Mouse (Mus musculus) neural tube, embryonic 12.5 days (tissue): ENCODE measurements around the gene G0s2. TPM values are rescaled to one million over a fixed set of nuclear protein-coding genes. Genes with fewer than 3 reads are reported as not detected.
"Not testable (repeated sequence)": the region's sequence is repeated elsewhere in the genome, so short reads cannot be mapped to it uniquely, and the experiment has no call there.

Experiments
- ATAC-seq: fragments of 200-750 bp; cut with Nextera tagmentation; 2 replicates; pipeline ENCODE4 v1.8.0; 2017; ENCODE audit warnings: low read depth, mild to moderate bottlenecking, moderate TSS enrichment, moderate library complexity; ENCODE audit not compliant: low FRiP score
- H3K27ac ChIP-seq: fragments of 300-500 bp; sonication (generic); 2 replicates; pipeline ENCODE4 v1.5.1; 2016
- H3K27me3 ChIP-seq: fragments of 300-500 bp; sonication (generic); replicated peaks from 2 replicates; pipeline ENCODE4 v1.6.1; 2016; ENCODE audit warnings: mild to moderate bottlenecking
- H3K36me3 ChIP-seq: fragments of 300-500 bp; sonication (generic); 2 replicates; pipeline ENCODE4 v1.6.1; 2016; ENCODE audit warnings: mild to moderate bottlenecking
- H3K4me1 ChIP-seq: fragments of 300-500 bp; sonication (generic); 2 replicates; pipeline ENCODE4 v1.6.1; 2016
- H3K4me2 ChIP-seq: fragments of 300-500 bp; sonication (generic); replicated peaks from 2 replicates; pipeline ENCODE4 v1.6.1; 2016; ENCODE audit warnings: mild to moderate bottlenecking
- H3K4me3 ChIP-seq: fragments of 300-500 bp; sonication (generic); 2 replicates; pipeline ENCODE4 v1.5.1; 2016
- H3K9ac ChIP-seq: fragments of 300-500 bp; sonication (generic); 2 replicates; pipeline ENCODE4 v1.6.1; 2016; ENCODE audit warnings: mild to moderate bottlenecking
- H3K9me3 ChIP-seq: fragments of 300-500 bp; sonication (generic); 2 replicates; pipeline ENCODE4 v1.6.1; 2016; ENCODE audit warnings: mild to moderate bottlenecking
- WGBS: fragments of 180-500 bp; shearing (Covaris S2); methylation state at CpG from one replicate; pipeline ENCODE4 v1.1.7; 2016; 5-methylcytosine and 5-hydroxymethylcytosine counted together
- polyA plus RNA-seq: library from polyadenylated mRNA; unstranded; fragments of >200 nt; fragmentation: Nextera tagmentation; extraction: Ambion mirVana; gene quantifications from 2 replicates; pipeline ENCODE4 v1.2.1, GENCODE M21; 2016

The G0s2 gene
- polyA plus RNA-seq, 1 experiment from 2014 or later: 8.4 TPM

DNA sequence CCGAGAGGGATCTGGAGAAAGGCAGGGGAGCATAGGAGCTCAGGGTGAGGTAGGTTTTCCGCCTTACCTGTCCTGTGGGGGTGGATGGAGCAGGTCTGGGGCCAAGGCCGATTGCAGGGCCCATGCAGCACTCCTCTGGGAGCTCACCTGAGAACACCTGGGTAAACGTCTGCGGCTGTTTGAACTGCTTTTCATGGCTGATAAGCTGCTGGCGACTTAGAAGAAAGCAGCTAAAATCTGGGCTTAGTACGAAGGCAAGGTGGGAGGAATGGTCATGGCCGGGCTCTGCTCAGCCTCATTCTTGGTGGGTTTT, 29.0 kb upstream of the G0s2 start:
- no peak overlapping the region for H3K4me2 ChIP-seq
- no peak overlapping the region for H3K4me3 ChIP-seq
- H3K9me3 ChIP-seq: no peaks in the 10 kb centered on the region
- 73% methylated on average over 8 of the region's 8 CpGs for WGBS
- H3K27ac ChIP-seq: no peak overlapping the region
- no peak for ATAC-seq
- no peaks in the 10 kb centered on the region for H3K27me3 ChIP-seq
- no peak overlapping the region for H3K9ac ChIP-seq
- peaks cover 8% of the 10 kb centered on the region for H3K4me1 ChIP-seq
- no peaks in the 10 kb centered on the region for H3K36me3 ChIP-seq

- no peak overlapping the region for H3K4me3 ChIP-seq
- no peak overlapping the region for H3K4me2 ChIP-seq
- no peaks in the 10 kb centered on the region for H3K9me3 ChIP-seq
- ATAC-seq: 0 out of 2 replicates have a peak, but pooled peaks have one; percentile 7
- no peak overlapping the region for H3K27ac ChIP-seq
- no peak overlapping the region for H3K9ac ChIP-seq
- no peaks in the 10 kb centered on the region for H3K36me3 ChIP-seq
- WGBS: 77% methylated on average over 6 of the region's 6 CpGs
- no peaks in the 10 kb centered on the region for H3K27me3 ChIP-seq
- H3K4me1 ChIP-seq: peaks cover 8% of the 10 kb centered on the region
These were observed 28.4 kb upstream of the G0s2 start for GRCm38 (mm10) chr1:193301216-193302092.

DNA sequence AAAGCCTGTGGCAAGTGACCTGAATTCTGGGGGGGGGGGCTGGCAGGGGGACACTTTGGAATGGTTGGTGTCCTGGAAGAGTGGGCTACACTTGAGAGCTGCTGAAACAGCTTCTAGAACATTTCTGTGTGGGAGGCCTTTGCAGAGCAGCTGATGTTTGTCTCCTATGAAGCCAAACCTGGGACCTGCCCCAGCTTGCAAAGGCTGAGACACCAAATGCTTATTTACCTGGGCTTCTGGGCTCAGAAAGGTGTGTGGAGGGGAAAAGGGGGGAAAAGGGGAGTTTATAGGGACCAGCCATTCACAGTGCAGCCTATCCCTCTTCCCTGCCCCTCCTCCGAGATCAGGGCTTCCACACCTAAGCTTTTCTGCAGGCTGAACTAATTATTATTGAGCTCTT, 27.0 kb upstream of the G0s2 start:
- H3K9me3 ChIP-seq: no peaks in the 10 kb centered on the region
- 50% methylated on average over 1 of the region's 1 CpGs for WGBS
- no peaks in the 10 kb centered on the region for H3K36me3 ChIP-seq
- no peak overlapping the region for H3K27ac ChIP-seq
- no peak overlapping the region for H3K4me3 ChIP-seq
- H3K4me2 ChIP-seq: no peak overlapping the region
- ATAC-seq: no peak
- H3K4me1 ChIP-seq: no peaks in the 10 kb centered on the region
- no peak overlapping the region for H3K9ac ChIP-seq
- no peaks in the 10 kb centered on the region for H3K27me3 ChIP-seq

DNA sequence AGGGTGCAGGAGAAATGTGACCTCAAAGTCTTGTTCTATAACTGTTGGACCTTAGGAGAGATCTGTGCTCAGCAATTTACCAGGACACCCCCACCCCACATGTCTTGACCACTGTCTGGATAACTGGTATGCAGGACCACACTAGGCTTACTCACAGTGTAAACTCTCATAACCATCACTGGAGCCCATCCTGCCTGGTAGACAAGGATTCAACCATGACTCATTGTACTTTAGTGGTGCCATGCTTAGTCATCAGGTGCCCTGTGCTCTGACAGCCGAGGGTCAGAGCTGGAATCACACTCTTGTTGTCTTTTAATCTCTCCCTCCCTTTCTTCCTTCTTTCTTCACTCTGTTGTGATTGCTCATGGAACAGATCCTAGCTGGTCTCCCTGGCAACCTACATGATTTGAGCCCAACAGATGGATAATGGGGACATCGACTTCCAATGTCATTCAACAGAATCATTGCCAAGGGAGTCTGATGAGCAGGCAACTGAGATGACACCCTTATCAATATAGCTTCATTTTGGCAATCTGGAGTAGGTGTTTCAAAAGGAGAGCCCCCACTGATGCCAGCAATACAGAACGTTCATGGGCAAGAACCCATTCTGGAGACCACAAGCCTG, 25.2 kb upstream of the G0s2 start:
- Histone ChIP-seq H3K9ac (no peak overlapping the region), H3K4me3 (no peak overlapping the region), H3K9me3 (no peaks in the 10 kb centered on the region), H3K27me3 (no peaks in the 10 kb centered on the region), H3K27ac (no peak overlapping the region), H3K4me2 (no peak overlapping the region), H3K36me3 (no peaks in the 10 kb centered on the region), H3K4me1 (no peaks in the 10 kb centered on the region)
- ATAC-seq: no peak
- 84% methylated on average over 3 of the region's 3 CpGs for WGBS

DNA sequence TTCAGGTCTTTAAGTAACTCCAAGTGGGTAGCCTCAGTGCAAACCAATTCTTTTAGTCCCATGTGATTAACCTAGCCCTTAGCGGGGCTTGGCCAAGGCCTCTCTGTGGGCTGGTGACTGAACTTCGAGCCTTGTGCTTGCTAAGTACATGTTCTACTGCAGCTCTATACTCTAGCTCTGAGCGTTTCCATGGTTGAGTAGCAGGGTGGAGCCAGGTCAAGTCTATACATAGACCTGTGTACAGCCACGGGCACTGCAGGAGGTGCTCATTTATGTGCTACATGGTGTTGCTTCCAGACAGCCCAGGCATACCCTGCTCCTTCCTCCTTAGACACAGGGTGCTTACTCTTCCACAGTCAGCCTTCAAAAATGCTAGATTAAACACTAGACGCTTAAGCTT, 22.9 kb upstream of the G0s2 start:
- H3K9me3 ChIP-seq: no peaks in the 10 kb centered on the region
- no peak overlapping the region for H3K27ac ChIP-seq
- no peak for ATAC-seq
- H3K9ac ChIP-seq: no peak overlapping the region
- H3K27me3 ChIP-seq: no peaks in the 10 kb centered on the region
- H3K36me3 ChIP-seq: no peaks in the 10 kb centered on the region
- no peak overlapping the region for H3K4me3 ChIP-seq
- WGBS: 88% methylated on average over 5 of the region's 5 CpGs
- H3K4me1 ChIP-seq: no peaks in the 10 kb centered on the region
- H3K4me2 ChIP-seq: no peak overlapping the region

DNA sequence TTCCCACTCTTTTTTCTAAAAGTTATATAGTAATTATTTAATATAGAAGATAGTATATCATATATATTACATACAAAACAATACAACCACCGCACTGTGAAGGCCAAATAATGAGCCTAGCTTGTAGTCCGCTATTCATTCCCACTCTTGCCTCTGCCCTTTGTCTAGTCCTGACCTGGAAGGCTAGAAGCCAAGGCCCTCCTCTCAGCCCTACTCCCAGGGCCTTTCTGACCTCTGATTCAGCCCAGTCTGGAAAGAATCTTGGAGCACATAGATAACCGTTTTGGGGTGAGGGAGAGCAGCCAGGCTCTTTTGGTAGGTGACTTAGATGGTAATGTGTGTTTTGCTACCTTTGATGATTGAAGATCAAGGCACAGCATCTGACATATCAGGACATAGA, 20.9 kb upstream of the G0s2 start:
- Histone ChIP-seq H3K4me3 (no peak overlapping the region), H3K4me1 (no peaks in the 10 kb centered on the region)
- WGBS: 76% methylated on average over 3 of the region's 3 CpGs

GRCm38 (mm10) chr1:193293039-193293438, 20.0 kb upstream of the G0s2 start:
- WGBS: 67% methylated on average over 2 of the region's 2 CpGs

More for the DNA sequence above, 20.9 kb upstream of the G0s2 start:
- Histone ChIP-seq H3K27ac (no peak overlapping the region), H3K4me2 (no peak overlapping the region), H3K36me3 (no peaks in the 10 kb centered on the region), H3K9ac (no peak overlapping the region), H3K27me3 (no peaks in the 10 kb centered on the region), H3K9me3 (no peaks in the 10 kb centered on the region)
- no peak for ATAC-seq

GRCm38 (mm10) chr1:193290686-193291085, 17.7 kb upstream of the G0s2 start:
- ATAC-seq: no peak
- Histone ChIP-seq H3K27ac (no peak overlapping the region), H3K4me1 (no peaks in the 10 kb centered on the region), H3K4me2 (no peak overlapping the region), H3K4me3 (no peak overlapping the region), H3K36me3 (no peaks in the 10 kb centered on the region), H3K27me3 (no peaks in the 10 kb centered on the region), H3K9me3 (no peaks in the 10 kb centered on the region), H3K9ac (no peak overlapping the region)

More at GRCm38 (mm10) chr1:193293039-193293438, 20.0 kb upstream of the G0s2 start:
- ATAC-seq: no peak
- no peaks in the 10 kb centered on the region for H3K36me3 ChIP-seq
- no peaks in the 10 kb centered on the region for H3K4me1 ChIP-seq
- H3K27ac ChIP-seq: no peak overlapping the region
- no peak overlapping the region for H3K9ac ChIP-seq
- H3K4me2 ChIP-seq: no peak overlapping the region
- H3K9me3 ChIP-seq: no peaks in the 10 kb centered on the region
- H3K4me3 ChIP-seq: no peak overlapping the region
- no peaks in the 10 kb centered on the region for H3K27me3 ChIP-seq

GRCm38 (mm10) chr1:193289914-193290313, 16.9 kb upstream of the G0s2 start:
- Histone ChIP-seq H3K9me3 (no peaks in the 10 kb centered on the region), H3K9ac (no peak overlapping the region), H3K4me1 (no peaks in the 10 kb centered on the region), H3K36me3 (no peaks in the 10 kb centered on the region), H3K4me2 (no peak overlapping the region), H3K27ac (no peak overlapping the region), H3K4me3 (no peak overlapping the region), H3K27me3 (no peaks in the 10 kb centered on the region)
- WGBS: 92% methylated on average over 5 of the region's 5 CpGs
- no peak for ATAC-seq

GRCm38 (mm10) chr1:193289076-193289475, 16.1 kb upstream of the G0s2 start:
- H3K9ac ChIP-seq: no peak overlapping the region
- no peaks in the 10 kb centered on the region for H3K4me1 ChIP-seq
- H3K27ac ChIP-seq: no peak overlapping the region
- ATAC-seq: no peak
- no peak overlapping the region for H3K4me2 ChIP-seq
- no peaks in the 10 kb centered on the region for H3K27me3 ChIP-seq
- no peaks in the 10 kb centered on the region for H3K9me3 ChIP-seq
- no peaks in the 10 kb centered on the region for H3K36me3 ChIP-seq
- H3K4me3 ChIP-seq: no peak overlapping the region
- WGBS: 93% methylated on average over 3 of the region's 3 CpGs

- H3K4me1 ChIP-seq: no peaks in the 10 kb centered on the region
- 87% methylated on average over 2 of the region's 2 CpGs for WGBS
- no peak overlapping the region for H3K4me2 ChIP-seq
- no peak overlapping the region for H3K27ac ChIP-seq
- no peaks in the 10 kb centered on the region for H3K36me3 ChIP-seq
- no peak overlapping the region for H3K4me3 ChIP-seq
- no peaks in the 10 kb centered on the region for H3K9me3 ChIP-seq
- H3K27me3 ChIP-seq: no peaks in the 10 kb centered on the region
- H3K9ac ChIP-seq: no peak overlapping the region
- no peak for ATAC-seq
These were observed 14.6 kb upstream of the G0s2 start for GRCm38 (mm10) chr1:193287578-193287977.

DNA sequence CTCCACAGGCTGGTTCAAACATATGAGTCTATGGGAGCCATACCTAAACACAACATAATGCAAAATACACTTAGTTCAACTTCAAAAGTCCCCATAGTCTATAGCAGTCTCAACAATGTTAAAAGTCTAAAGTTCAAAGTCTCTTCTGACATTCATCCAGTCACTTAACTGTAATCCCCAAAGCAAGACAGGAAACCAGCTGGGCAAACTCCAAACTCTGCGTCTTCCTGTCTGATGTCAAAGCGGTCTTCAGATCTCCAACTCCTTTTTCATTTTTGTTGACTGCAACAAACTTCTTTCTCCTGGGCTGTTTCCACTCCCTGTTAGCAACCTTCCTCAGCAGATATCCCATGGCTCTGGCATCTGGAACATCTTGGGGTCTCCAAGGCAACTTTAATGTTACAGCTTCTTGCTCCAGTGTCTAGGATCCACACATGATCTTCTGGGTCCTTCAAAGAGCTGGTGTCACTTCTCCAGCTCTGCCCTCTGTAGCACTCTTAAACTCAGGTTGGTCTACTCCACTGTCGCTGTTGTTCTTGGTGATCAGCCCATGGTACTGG, 12.8 kb upstream of the G0s2 start:
- not testable (repeated sequence) for H3K36me3 ChIP-seq, H3K4me1 ChIP-seq, H3K27me3 ChIP-seq, H3K27ac ChIP-seq, H3K9me3 ChIP-seq, H3K4me2 ChIP-seq, H3K9ac ChIP-seq, H3K4me3 ChIP-seq, ATAC-seq
- 94% methylated on average over 3 of the region's 3 CpGs for WGBS
